Mouse (Mus musculus) forebrain, postnatal 0 days (tissue): Measurements from ENCODE around the gene Fars2. TPM values are rescaled to one million over a fixed set of nuclear protein-coding genes. Genes with fewer than 3 reads are reported as not detected.

ENCODE experiments used
- ATAC-seq: fragments of 200-750 bp; cut with Nextera tagmentation; 2 replicates; pipeline ENCODE4 v1.8.0; 2017; ENCODE audit warnings: mild to moderate bottlenecking, moderate library complexity
- DNase-seq: peaks from one replicate; pipeline ENCODE4 v3.0.0-alpha.2; 2015
- H3K27ac ChIP-seq: fragments of 300-500 bp; sonication (generic); 2 replicates; pipeline ENCODE4 v1.5.1; 2014; ENCODE audit warnings: low read depth, mild to moderate bottlenecking, antibody characterized with exemption, low read length, moderate library complexity, mixed read lengths
- H3K27me3 ChIP-seq: fragments of 300-500 bp; sonication (generic); 2 replicates; pipeline ENCODE4 v1.6.1; 2014; ENCODE audit warnings: mild to moderate bottlenecking, low read length, mixed read lengths; ENCODE audit not compliant: insufficient read depth
- H3K36me3 ChIP-seq: fragments of 300-500 bp; sonication (generic); 2 replicates; pipeline ENCODE4 v1.6.1; 2014; ENCODE audit warnings: mild to moderate bottlenecking, moderate library complexity; ENCODE audit not compliant: insufficient read depth
- H3K4me1 ChIP-seq: fragments of 300-500 bp; sonication (generic); 2 replicates; pipeline ENCODE4 v1.6.1; 2014; ENCODE audit warnings: antibody characterized with exemption; ENCODE audit not compliant: insufficient read depth
- H3K4me2 ChIP-seq: fragments of 300-500 bp; sonication (generic); 2 replicates; pipeline ENCODE4 v1.6.1; 2014; ENCODE audit warnings: low read depth, mild to moderate bottlenecking, moderate library complexity
- H3K4me3 ChIP-seq: fragments of 300-500 bp; sonication (generic); 2 replicates; pipeline ENCODE4 v1.5.1; 2014; ENCODE audit warnings: low read depth, low read length, mixed read lengths
- H3K9ac ChIP-seq: fragments of 300-500 bp; sonication (generic); 2 replicates; pipeline ENCODE4 v1.6.1; 2014; ENCODE audit warnings: mild to moderate bottlenecking
- H3K9me3 ChIP-seq: fragments of 300-500 bp; sonication (generic); 2 replicates; pipeline ENCODE4 v1.6.1; 2016; ENCODE audit warnings: low read length
- CTCF ChIP-seq: sonication (generic); IDR thresholded peaks from 2 replicates; pipeline ENCODE4 v1.5.1; 2016; ENCODE audit warnings: antibody characterized with exemption, control low read depth, low read depth
- WGBS: fragments of 180-500 bp; shearing (Covaris S2); extraction: QIAGEN DNeasy Blood & Tissue Kit; methylation state at CpG from one replicate; pipeline ENCODE4 v1.1.7; 2014; 5-methylcytosine and 5-hydroxymethylcytosine counted together
- polyA plus RNA-seq: library from polyadenylated mRNA; unstranded; fragments of >200 nt; fragmentation: Nextera tagmentation; extraction: Ambion mirVana; gene quantifications from 2 replicates; pipeline ENCODE4 v1.2.1, GENCODE M21; 2015
- total RNA-seq: library from RNA; depleted of rRNA; stranded (reverse); fragments of >200 nt; gene quantifications from 2 replicates; pipeline ENCODE4 v1.2.3, GENCODE M21; 2014

The Fars2 gene
- total and polyA plus RNA-seq, 2 experiments from 2014 or later: 29.9 to 35.5 TPM

- TF ChIP-seq CTCF: no peak
- Histone ChIP-seq H3K9ac (no peak overlapping the region), H3K9me3 (no peaks in the 10 kb centered on the region), H3K4me2 (no peak overlapping the region), H3K4me1 (peaks cover 11% of the 10 kb centered on the region; the same call in 1 of the 2 replicates), H3K36me3 (no peaks in the 10 kb centered on the region), H3K4me3 (no peak overlapping the region), H3K27ac (no peak overlapping the region), H3K27me3 (no peaks in the 10 kb centered on the region)
- no peak for ATAC-seq
- 13% methylated on average over 1 of the region's 1 CpGs for WGBS
- DNase-seq: no peak
Observed at GRCm38 (mm10) chr13:36284097-36284496, 166.9 kb downstream of the Fars2 start.

GRCm38 (mm10) chr13:36285235-36285634 is 168.0 kb downstream of the Fars2 start:
- DNase-seq (no peak), ATAC-seq (no peak)
- Histone ChIP-seq H3K4me3 (no peak overlapping the region), H3K4me1 (peaks cover 11% of the 10 kb centered on the region; the same call in 1 of the 2 replicates), H3K36me3 (no peaks in the 10 kb centered on the region), H3K9me3 (no peaks in the 10 kb centered on the region), H3K27ac (no peak overlapping the region), H3K9ac (no peak overlapping the region), H3K27me3 (no peaks in the 10 kb centered on the region), H3K4me2 (no peak overlapping the region)
- WGBS: 94% methylated on average over 2 of the region's 2 CpGs
- no peak for TF ChIP-seq CTCF

- no peaks in the 10 kb centered on the region for H3K9me3 ChIP-seq
- no peak for TF ChIP-seq CTCF
- H3K4me2 ChIP-seq: 0 out of 2 replicates have a peak overlapping the region, but pooled peaks have one; percentile 3
- H3K27ac ChIP-seq: peak overlapping the region; percentile 64
- no peak overlapping the region for H3K4me3 ChIP-seq
- DNase-seq: peak; percentile 67
- no peaks in the 10 kb centered on the region for H3K27me3 ChIP-seq
- no peaks in the 10 kb centered on the region for H3K36me3 ChIP-seq
- 0 out of 2 replicates have a peak overlapping the region, but pooled peaks have one; percentile 14 for H3K9ac ChIP-seq
- peak; percentile 81 for ATAC-seq
- H3K4me1 ChIP-seq: peaks cover 14% of the 10 kb centered on the region
- 16% methylated on average over 3 of the region's 3 CpGs for WGBS
Observed at GRCm38 (mm10) chr13:36293511-36293910, 176.3 kb downstream of the Fars2 start.

GRCm38 (mm10) chr13:36294503-36294902 is 177.3 kb downstream of the Fars2 start:
- no peak for DNase-seq
- Histone ChIP-seq H3K4me1 (peaks cover 18% of the 10 kb centered on the region), H3K27me3 (no peaks in the 10 kb centered on the region), H3K36me3 (no peaks in the 10 kb centered on the region), H3K27ac (peak overlapping the region; percentile 64; the same call in 1 of the 2 replicates), H3K4me3 (no peak overlapping the region), H3K4me2 (no peak overlapping the region), H3K9me3 (no peaks in the 10 kb centered on the region), H3K9ac (no peak overlapping the region)
- no peak for ATAC-seq
- WGBS: 59% methylated on average over 5 of the region's 5 CpGs
- no peak for TF ChIP-seq CTCF

- 15% methylated on average over 6 of the region's 6 CpGs for WGBS
- no peak overlapping the region for H3K27ac ChIP-seq
Observed at GRCm38 (mm10) chr13:36295848-36296247, 178.6 kb downstream of the Fars2 start.

GRCm38 (mm10) chr13:36296574-36296973 is 179.4 kb downstream of the Fars2 start:
- Histone ChIP-seq H3K4me2 (no peak overlapping the region), H3K4me3 (no peak overlapping the region), H3K9me3 (no peaks in the 10 kb centered on the region), H3K36me3 (no peaks in the 10 kb centered on the region), H3K9ac (no peak overlapping the region), H3K4me1 (peaks cover 18% of the 10 kb centered on the region), H3K27me3 (no peaks in the 10 kb centered on the region), H3K27ac (0 out of 2 replicates have a peak overlapping the region, but pooled peaks have one; percentile 45)
- 55% methylated on average over 4 of the region's 4 CpGs for WGBS
- DNase-seq (no peak), ATAC-seq (no peak)
- no peak for TF ChIP-seq CTCF

More at GRCm38 (mm10) chr13:36295848-36296247, 178.6 kb downstream of the Fars2 start:
- Histone ChIP-seq H3K9me3 (no peaks in the 10 kb centered on the region), H3K4me3 (no peak overlapping the region), H3K4me2 (no peak overlapping the region), H3K27me3 (no peaks in the 10 kb centered on the region), H3K36me3 (no peaks in the 10 kb centered on the region), H3K9ac (no peak overlapping the region), H3K4me1 (peaks cover 18% of the 10 kb centered on the region)
- ATAC-seq: peak; percentile 52
- DNase-seq: peak; percentile 77
- no peak for TF ChIP-seq CTCF

GRCm38 (mm10) chr13:36297950-36298781 is 181.0 kb downstream of the Fars2 start:
- TF ChIP-seq CTCF: no peak
- no peak overlapping the region for H3K4me3 ChIP-seq
- H3K4me2 ChIP-seq: no peak overlapping the region
- H3K9me3 ChIP-seq: no peaks in the 10 kb centered on the region
- H3K9ac ChIP-seq: no peak overlapping the region
- H3K36me3 ChIP-seq: no peaks in the 10 kb centered on the region
- DNase-seq (peak; percentile 42), ATAC-seq (peak; percentile 73)
- 12% methylated on average over 3 of the region's 3 CpGs for WGBS
- H3K4me1 ChIP-seq: peaks cover 18% of the 10 kb centered on the region
- no peak overlapping the region for H3K27ac ChIP-seq
- H3K27me3 ChIP-seq: no peaks in the 10 kb centered on the region
